Mouse (Mus musculus): ENCODE measurements at regions not wholly inside any gene's neighbourhood (a gene's known extent, or its start where the extent isn't known, plus 50 kb on each side); places are given as distances from the start of the nearest gene placed in this dataset.

DNA sequence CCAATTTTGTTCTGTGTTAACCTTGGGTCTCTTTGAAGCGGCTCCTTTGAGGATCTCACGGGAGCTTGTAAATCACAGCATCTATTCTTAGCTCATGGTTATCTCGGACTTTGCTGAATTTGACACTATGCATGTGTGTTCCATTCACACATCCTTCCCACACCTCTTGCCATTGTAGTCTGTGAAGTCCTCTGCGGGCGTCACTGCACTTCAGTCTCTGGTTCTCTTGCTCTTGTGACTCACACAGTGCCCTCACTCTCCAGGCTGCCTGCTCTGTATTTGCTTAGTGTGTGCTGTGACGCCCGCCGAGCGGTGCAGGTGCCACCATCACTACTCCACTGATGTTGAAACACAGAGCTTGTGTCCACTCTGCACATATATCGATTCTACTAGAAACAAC lies 1271.2 kb downstream of the Synb start:
- DNase-seq: no peak

DNA sequence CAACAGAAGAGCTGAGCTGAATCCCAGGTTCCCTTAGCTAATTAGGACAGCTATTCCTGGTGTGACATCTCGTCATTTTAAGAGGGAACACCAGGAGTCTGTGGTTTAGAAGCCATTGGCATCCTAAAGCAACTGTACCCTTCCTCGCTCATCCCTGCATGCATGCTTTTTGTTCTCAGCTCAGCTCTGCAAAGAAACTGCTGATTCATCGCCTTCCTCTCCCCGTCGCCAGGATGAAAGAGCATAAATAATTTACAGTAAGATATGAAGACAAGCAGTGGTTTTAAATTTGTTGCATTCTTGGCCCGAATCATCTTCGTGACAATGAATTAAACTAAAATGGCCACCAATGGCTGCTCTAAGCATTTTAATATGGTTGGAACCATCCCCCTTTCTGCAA lies 1272.9 kb downstream of the Synb start:
- no peak for DNase-seq

DNA sequence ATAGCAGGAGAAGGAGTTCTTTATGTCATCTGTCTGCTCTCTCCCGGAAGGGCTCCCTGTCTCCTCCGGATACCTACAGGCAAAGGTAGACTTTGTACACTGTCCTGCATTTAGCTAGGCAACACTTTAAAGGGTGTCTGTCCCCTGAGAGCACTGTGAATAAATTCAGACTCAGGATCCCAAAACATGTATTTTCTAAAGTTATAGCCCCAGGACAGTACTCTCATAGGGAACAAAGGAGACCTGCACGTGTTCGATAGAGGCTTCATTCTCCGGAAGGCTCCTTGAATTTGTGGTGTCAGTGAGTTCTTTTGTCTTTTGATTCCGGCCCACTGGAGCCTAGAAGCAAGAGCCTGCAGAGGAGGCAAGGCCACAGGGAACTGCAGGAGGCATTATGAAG lies 1273.3 kb downstream of the Synb start:
- no peak for DNase-seq

DNA sequence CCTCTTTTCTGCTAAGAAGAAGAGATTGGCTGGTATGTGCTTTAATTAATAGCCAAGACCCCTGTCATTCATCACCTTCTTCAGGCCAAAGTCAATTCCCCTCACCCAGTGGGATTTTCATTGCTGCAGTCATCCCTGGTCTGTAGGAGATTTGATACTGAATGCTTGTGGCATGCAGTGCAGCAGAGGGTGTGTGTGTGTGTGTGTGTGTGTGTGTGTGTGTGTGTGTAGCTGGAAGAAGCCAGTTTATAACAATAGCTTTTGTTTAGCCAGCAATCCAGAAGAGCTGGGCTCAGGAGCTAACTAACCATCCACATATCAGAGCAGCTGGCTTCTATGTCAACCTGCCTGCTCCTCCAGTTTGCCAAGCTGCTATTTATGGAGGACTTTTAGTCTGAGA lies 1275.4 kb downstream of the Synb start:
- DNase-seq: no peak

DNA sequence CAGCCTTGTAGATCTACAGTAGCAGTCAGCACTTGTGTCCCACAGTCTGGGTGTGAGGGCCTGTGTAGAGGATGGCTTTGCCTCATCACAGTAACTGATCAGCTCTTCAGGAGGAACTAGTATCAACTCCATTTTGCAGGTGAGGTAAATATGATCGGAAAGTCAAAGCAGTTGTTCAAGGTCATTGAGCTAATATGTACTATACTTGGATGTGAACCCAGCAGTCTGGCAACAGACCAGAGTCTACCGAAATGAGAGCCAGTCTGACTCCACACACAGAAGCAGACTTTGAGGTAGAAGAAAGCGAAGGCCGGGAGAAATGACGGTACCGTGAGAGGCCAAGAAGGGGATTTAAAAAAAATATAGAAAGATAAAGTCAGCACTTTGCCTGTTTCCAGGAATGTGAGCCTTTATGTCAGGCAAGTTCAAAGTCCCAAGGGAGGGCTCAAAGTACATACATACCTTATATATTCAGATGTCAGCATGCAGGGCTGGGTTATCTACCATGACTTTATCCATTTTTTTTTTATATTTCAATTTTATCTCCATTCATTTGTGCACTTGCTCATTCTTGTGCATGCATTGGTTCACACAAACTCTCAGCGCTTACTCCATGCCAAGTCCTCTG lies 1297.2 kb downstream of the Synb start:
- DNase-seq: no peak

DNA sequence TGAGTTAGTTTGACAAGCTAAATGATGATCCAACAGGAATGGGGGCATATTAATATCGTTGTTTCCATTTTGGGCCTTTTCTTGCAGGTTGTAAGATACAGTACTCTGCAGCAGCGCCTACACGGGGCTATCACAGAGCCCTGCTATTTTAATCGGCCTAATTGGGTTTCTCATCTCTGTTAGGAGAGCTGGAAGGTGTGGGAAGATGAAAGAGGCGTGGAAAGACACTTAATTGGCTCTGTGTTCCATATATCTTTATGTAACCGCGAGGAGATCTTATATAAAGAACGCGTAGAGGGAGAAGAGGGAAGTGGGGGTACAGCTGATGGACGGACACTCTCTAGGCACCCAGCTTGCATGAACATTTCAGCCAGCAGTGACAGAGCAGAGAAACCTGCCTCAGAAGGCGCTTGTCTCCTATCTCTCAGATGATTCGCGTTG lies 1300.5 kb downstream of the Synb start:
- no peak for DNase-seq

DNA sequence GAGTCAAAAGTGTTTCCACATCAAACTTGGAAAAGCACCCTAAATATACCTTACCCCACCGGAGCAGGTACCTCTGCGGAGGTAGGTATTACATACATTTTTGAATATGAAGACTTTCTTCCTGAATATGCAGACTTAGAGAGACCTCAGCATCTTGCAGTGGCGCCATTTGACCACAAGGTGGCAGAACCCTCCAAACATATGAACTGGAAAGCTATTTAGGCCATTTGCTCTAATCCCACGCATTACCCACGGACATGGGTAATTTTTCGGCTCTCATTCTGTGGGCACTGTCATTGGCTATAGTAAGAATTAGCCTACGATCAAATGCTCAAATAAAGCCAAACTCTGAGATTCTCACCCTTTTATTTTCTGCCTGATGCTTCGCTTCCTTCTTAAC lies 1301.0 kb downstream of the Synb start:
- DNase-seq: peak; percentile 58

DNA sequence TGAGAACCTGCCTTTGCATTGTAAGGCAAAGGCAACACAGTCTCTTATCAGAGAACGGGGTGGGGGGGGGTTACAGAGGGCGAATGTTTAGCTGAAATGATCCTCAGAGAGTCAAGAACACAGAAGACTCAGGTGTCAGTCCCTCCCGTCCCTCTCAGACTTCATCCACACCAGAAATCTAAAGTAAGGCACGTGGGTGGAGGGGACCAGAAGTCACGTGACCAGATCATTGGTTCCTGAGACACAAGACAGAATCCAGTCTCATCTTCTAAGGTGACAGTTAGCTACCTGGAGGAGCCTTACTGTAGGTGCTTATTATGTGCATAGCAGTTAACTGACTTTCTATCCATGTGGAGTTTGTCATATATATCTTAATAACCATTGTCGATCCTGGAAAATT lies 1302.0 kb downstream of the Synb start:
- DNase-seq: no peak

DNA sequence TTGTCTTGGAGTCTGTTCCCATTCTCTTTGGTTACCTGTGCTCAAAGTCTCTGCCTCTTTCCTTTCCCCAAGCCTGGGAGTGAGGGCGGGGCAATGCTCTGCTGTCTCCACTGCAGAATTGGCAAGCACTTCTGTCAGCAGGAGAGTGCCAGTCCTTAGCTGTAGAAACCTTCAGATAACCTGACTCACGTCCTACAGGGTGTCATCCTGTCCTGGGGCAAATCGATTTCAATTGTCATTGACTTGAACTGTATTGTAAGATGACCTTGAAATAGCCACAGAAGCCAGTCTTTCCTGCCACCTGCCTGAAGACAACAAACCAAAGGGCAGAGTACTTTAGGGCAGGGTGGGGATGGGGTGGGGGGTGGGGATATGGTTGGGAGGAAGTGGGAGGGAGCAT lies 1303.8 kb downstream of the Synb start:
- no peak for DNase-seq

All from lung, postnatal 14 days (tissue).